Mouse (Mus musculus): Measurements from ENCODE around the gene Txn2.

GRCm38 (mm10) chr15:77874310-77874709, 54.5 kb downstream of the Txn2 start:
- TF ChIP-seq CTCF (conservative IDR thresholded peaks at IDR 0.05; ENCODE audit: insufficient read depth, insufficient read length, low read depth, low read length) (no peak), POLR2A (IDR thresholded peaks at IDR 0.05; ENCODE audit: low read depth, low read length) (no peak)
